Mouse (Mus musculus): ENCODE measurements at regions not wholly inside any gene's neighbourhood (a gene's known extent, or its start where the extent isn't known, plus 50 kb on each side); places are given as distances from the start of the nearest gene placed in this dataset.

DNA sequence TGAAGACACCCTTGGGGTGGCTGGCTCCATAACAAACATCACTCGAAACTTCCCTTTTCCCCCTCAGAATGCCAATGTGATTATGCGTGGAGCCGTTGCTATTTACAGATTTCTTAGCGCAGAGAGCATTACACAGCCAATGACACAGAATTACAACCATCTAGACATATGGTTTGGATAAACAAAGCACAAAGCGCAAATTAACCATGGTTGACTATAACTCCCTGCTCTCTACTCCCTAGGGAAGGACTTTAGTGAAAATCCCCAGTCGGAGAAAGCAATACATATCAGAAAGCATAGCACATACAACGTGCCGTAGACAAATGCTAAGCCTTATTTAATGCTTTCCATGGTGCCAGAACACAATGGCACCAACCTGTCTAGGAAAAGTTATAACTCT is 131.8 kb downstream of the Tshz3 start:
- 89% methylated on average over 8 of the region's 8 CpGs for WGBS
- no peaks in the 10 kb centered on the region for H3K4me1 ChIP-seq (replicated peaks; ENCODE audit: control insufficient read depth, insufficient read depth, low read length)
- ATAC-seq (ENCODE audit: low FRiP score): no peak
- no peaks in the 10 kb centered on the region for H3K9me3 ChIP-seq (ENCODE audit: control insufficient read depth, low read length)
- no peak overlapping the region for H3K27ac ChIP-seq (ENCODE audit: low read depth, low read length)
- H3K4me3 ChIP-seq (ENCODE audit: low read depth, low read length): no peak overlapping the region
- DNase-seq (ENCODE audit: low spot score): no peak
- no peak overlapping the region for H3K9ac ChIP-seq (ENCODE audit: low read depth, low read length)
- no peak overlapping the region for H3K4me2 ChIP-seq (replicated peaks; ENCODE audit: low read depth, low read length)
- H3K36me3 ChIP-seq (ENCODE audit: control insufficient read depth, insufficient read depth, low read length): no peaks in the 10 kb centered on the region
- H3K27me3 ChIP-seq (ENCODE audit: control insufficient read depth, insufficient read depth, low read length): no peaks in the 10 kb centered on the region

DNA sequence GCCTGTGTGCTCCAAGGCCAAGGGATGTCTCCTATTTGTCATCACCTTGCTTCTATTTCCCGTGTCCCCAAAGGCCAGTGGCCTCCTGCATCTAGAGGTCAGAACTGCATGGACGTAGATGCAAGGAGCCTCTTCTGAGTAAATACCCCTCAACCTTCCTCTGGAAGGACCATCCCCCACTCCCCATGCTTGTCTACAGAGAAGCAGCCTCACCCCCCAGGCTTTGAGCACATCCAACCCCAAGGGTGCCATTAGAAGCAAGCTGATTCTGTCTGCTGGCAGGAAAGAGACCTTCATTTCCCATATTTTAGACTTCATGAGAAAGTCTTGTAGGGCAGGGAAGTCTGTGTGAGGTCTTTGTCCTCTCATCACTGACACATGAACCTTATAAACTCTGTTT is 132.2 kb downstream of the Tshz3 start:
- DNase-seq (ENCODE audit: low spot score): no peak
- no peak overlapping the region for H3K9ac ChIP-seq (ENCODE audit: low read depth, low read length)
- 77% methylated on average over 2 of the region's 2 CpGs for WGBS
- no peak overlapping the region for H3K27ac ChIP-seq (ENCODE audit: low read depth, low read length)
- no peaks in the 10 kb centered on the region for H3K36me3 ChIP-seq (ENCODE audit: control insufficient read depth, insufficient read depth, low read length)
- H3K4me2 ChIP-seq (replicated peaks; ENCODE audit: low read depth, low read length): no peak overlapping the region
- no peaks in the 10 kb centered on the region for H3K27me3 ChIP-seq (ENCODE audit: control insufficient read depth, insufficient read depth, low read length)
- no peak for ATAC-seq (ENCODE audit: low FRiP score)
- H3K4me1 ChIP-seq (replicated peaks; ENCODE audit: control insufficient read depth, insufficient read depth, low read length): no peaks in the 10 kb centered on the region
- H3K9me3 ChIP-seq (ENCODE audit: control insufficient read depth, low read length): no peaks in the 10 kb centered on the region
- H3K4me3 ChIP-seq (ENCODE audit: low read depth, low read length): no peak overlapping the region

DNA sequence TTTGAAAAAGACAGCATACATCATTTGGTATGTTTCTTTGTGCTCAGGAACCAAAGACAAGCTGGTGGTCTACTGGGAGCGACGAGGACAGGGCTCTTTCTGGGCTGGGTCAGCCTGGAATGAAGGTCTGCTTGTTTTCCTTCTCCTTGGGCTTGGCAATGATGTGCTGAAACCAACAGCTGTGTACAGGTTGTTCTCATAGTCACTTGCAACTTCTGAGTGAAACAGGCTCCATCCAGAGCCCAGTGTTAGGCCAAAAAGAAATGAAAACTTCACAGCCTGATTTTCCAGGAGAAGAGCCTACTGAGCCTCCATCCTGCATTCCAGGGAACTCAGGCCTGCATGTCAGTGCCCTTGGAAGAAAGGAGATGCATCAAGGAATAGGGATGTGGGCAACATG is 150.4 kb downstream of the Tshz3 start:
- 86% methylated on average over 2 of the region's 2 CpGs for WGBS
- no peak for ATAC-seq (ENCODE audit: low FRiP score)
- H3K4me2 ChIP-seq (replicated peaks; ENCODE audit: low read depth, low read length): no peak overlapping the region

DNA sequence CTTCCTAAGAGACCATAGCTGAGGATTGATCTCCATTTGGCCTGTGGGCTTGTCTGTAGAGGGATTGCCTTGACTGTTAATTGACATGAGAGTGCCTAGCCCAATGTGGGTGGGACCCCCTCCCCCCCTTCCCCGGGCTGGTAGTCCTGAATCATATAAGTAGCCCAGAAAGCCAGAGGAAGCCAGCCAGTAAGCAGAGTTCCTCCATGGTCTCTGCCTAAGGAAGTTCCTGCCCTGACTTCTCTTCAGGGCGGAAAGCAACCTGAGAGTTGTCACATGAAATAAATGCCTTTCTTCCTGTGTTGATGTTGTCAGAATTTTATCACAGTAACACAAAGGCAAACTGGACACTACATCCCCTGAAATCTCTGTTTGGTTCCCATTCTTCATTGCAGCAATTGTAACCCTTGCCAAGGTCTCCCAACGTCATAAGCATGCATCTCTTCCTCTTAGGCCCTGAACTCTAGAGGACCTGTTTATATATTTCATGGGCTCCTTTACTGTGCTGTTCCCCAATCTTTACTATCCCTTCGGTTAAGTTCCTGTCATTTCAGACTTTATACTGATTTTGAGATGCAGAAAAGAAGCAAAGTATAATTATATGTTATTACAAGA is 153.5 kb downstream of the Tshz3 start:
- Histone ChIP-seq H3K9ac (ENCODE audit: low read depth, low read length) (no peak overlapping the region), H3K4me2 (replicated peaks; ENCODE audit: low read depth, low read length) (no peak overlapping the region), H3K9me3 (ENCODE audit: control insufficient read depth, low read length) (peaks cover 3% of the 10 kb centered on the region; the same call in 1 of the 2 replicates), H3K4me3 (ENCODE audit: low read depth, low read length) (no peak overlapping the region), H3K36me3 (ENCODE audit: control insufficient read depth, insufficient read depth, low read length) (no peaks in the 10 kb centered on the region), H3K27ac (ENCODE audit: low read depth, low read length) (no peak overlapping the region), H3K27me3 (ENCODE audit: control insufficient read depth, insufficient read depth, low read length) (no peaks in the 10 kb centered on the region), H3K4me1 (replicated peaks; ENCODE audit: control insufficient read depth, insufficient read depth, low read length) (no peaks in the 10 kb centered on the region; the same call in 1 of the 2 replicates)
- WGBS: 82% methylated on average over 4 of the region's 4 CpGs
- ATAC-seq (ENCODE audit: low FRiP score): no peak
- no peak for DNase-seq (ENCODE audit: low spot score)

More for the DNA sequence above, 150.4 kb downstream of the Tshz3 start:
- Histone ChIP-seq H3K36me3 (ENCODE audit: control insufficient read depth, insufficient read depth, low read length) (no peaks in the 10 kb centered on the region), H3K9ac (ENCODE audit: low read depth, low read length) (no peak overlapping the region), H3K9me3 (ENCODE audit: control insufficient read depth, low read length) (no peaks in the 10 kb centered on the region), H3K27me3 (ENCODE audit: control insufficient read depth, insufficient read depth, low read length) (no peaks in the 10 kb centered on the region), H3K4me3 (ENCODE audit: low read depth, low read length) (no peak overlapping the region), H3K27ac (ENCODE audit: low read depth, low read length) (no peak overlapping the region), H3K4me1 (replicated peaks; ENCODE audit: control insufficient read depth, insufficient read depth, low read length) (no peaks in the 10 kb centered on the region; the same call in 1 of the 2 replicates)
- no peak for DNase-seq (ENCODE audit: low spot score)

DNA sequence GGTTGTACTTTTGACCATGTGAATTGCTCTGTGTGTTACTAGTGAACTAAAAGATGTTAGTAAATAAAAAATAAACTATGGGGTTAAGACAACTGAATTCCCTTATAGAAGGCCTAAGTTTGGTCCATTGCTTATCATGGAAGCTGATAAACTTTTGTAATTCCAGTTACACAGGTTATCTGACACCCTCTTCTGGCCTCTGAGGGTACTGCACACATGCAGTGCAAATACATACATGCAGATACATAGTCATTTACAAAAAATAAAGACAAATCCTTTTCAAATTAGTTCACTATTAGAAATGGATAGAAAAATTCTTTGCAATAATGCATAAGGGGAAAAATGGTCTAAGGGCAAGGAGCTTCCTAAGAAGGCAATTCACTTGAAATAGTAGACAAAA is 156.4 kb downstream of the Tshz3 start:
- no peak for DNase-seq (ENCODE audit: low spot score)
- H3K4me3 ChIP-seq (ENCODE audit: low read depth, low read length): no peak overlapping the region

DNA sequence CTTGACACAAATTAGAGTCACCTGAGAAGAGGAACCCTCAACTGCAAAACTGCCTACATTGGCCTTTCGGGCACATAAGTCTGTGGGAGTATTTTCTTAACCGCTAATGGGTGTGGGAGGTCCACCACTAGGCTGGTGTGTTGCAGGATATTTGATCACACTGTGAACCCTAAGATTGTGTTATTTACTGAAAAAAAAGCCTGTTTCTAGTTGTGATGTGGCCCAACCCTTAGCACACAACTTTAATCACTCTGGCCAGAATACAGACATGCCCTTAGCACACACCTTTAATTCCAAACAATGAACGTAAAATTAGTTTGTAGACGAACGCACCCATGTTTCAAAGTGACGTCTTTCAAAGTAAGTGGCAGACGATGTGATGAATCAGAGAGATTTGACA is 161.5 kb downstream of the Tshz3 start:
- WGBS: 94% methylated on average over 7 of the region's 7 CpGs
- H3K9me3 ChIP-seq (ENCODE audit: control insufficient read depth, low read length): no peaks in the 10 kb centered on the region

More for the DNA sequence above, 156.4 kb downstream of the Tshz3 start:
- Histone ChIP-seq H3K27ac (ENCODE audit: low read depth, low read length) (no peak overlapping the region), H3K9me3 (ENCODE audit: control insufficient read depth, low read length) (peaks cover 3% of the 10 kb centered on the region; the same call in 1 of the 2 replicates), H3K36me3 (ENCODE audit: control insufficient read depth, insufficient read depth, low read length) (no peaks in the 10 kb centered on the region), H3K4me2 (replicated peaks; ENCODE audit: low read depth, low read length) (no peak overlapping the region), H3K4me1 (replicated peaks; ENCODE audit: control insufficient read depth, insufficient read depth, low read length) (no peaks in the 10 kb centered on the region), H3K9ac (ENCODE audit: low read depth, low read length) (no peak overlapping the region), H3K27me3 (ENCODE audit: control insufficient read depth, insufficient read depth, low read length) (no peaks in the 10 kb centered on the region)
- no peak for ATAC-seq (ENCODE audit: low FRiP score)

DNA sequence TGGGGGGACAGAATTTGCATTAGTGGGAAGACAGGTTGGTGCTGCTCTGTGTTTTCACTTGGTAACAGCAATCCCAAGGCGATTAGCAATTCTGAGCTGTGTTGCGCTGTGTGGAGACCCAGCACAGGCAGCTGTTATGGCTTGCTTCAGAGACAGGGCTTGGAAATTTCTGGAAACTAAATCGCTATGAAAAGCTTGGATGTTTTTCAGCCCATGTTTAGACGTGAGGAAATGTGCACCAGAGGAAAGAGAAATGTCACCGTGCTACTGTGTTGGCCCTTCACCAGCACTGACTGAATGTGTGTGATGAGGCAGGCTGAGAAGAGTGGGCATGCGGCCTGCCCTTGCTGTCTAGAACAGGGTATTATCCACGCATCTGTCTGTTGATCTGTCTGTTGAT is 164.6 kb downstream of the Tshz3 start:
- no peaks in the 10 kb centered on the region for H3K9me3 ChIP-seq (ENCODE audit: control insufficient read depth, low read length)
- WGBS: 97% methylated on average over 7 of the region's 7 CpGs
- no peak for DNase-seq (ENCODE audit: low spot score)

More for the DNA sequence above, 161.5 kb downstream of the Tshz3 start:
- no peaks in the 10 kb centered on the region for H3K4me1 ChIP-seq (replicated peaks; ENCODE audit: control insufficient read depth, insufficient read depth, low read length)
- H3K4me2 ChIP-seq (replicated peaks; ENCODE audit: low read depth, low read length): no peak overlapping the region
- H3K36me3 ChIP-seq (ENCODE audit: control insufficient read depth, insufficient read depth, low read length): no peaks in the 10 kb centered on the region
- no peaks in the 10 kb centered on the region for H3K27me3 ChIP-seq (ENCODE audit: control insufficient read depth, insufficient read depth, low read length)
- DNase-seq (ENCODE audit: low spot score) (no peak), ATAC-seq (ENCODE audit: low FRiP score) (no peak)
- no peak overlapping the region for H3K9ac ChIP-seq (ENCODE audit: low read depth, low read length)
- no peak overlapping the region for H3K27ac ChIP-seq (ENCODE audit: low read depth, low read length)
- H3K4me3 ChIP-seq (ENCODE audit: low read depth, low read length): no peak overlapping the region

DNA sequence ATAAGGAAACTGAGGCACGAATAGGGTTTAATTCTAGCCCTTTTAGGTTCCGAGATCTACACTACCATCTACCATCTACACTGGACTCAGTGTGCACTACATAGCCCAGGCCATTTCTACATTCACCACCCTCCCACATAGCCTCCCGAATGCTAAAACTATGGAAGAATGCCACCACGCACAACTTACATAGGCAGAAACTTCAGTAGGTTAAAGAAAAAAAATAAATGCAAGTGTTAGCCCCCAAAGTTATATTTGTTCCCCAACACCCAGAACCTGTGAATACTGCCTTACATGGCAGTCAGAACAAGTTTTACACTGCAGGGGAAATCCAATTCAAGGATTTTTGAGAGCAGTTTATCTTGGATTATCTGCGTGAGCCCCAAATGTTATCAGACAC is 165.8 kb downstream of the Tshz3 start:
- H3K9ac ChIP-seq (ENCODE audit: low read depth, low read length): no peak overlapping the region
- no peaks in the 10 kb centered on the region for H3K4me1 ChIP-seq (replicated peaks; ENCODE audit: control insufficient read depth, insufficient read depth, low read length)
- H3K36me3 ChIP-seq (ENCODE audit: control insufficient read depth, insufficient read depth, low read length): no peaks in the 10 kb centered on the region
- WGBS: 90% methylated on average over 5 of the region's 5 CpGs
- DNase-seq (ENCODE audit: low spot score): no peak
- no peak overlapping the region for H3K4me2 ChIP-seq (replicated peaks; ENCODE audit: low read depth, low read length)
- no peak for ATAC-seq (ENCODE audit: low FRiP score)
- no peak overlapping the region for H3K4me3 ChIP-seq (ENCODE audit: low read depth, low read length)
- no peak overlapping the region for H3K27ac ChIP-seq (ENCODE audit: low read depth, low read length)
- no peaks in the 10 kb centered on the region for H3K9me3 ChIP-seq (ENCODE audit: control insufficient read depth, low read length)
- H3K27me3 ChIP-seq (ENCODE audit: control insufficient read depth, insufficient read depth, low read length): no peaks in the 10 kb centered on the region

More for the DNA sequence above, 164.6 kb downstream of the Tshz3 start:
- H3K4me1 ChIP-seq (replicated peaks; ENCODE audit: control insufficient read depth, insufficient read depth, low read length): no peaks in the 10 kb centered on the region
- no peak overlapping the region for H3K27ac ChIP-seq (ENCODE audit: low read depth, low read length)
- no peak overlapping the region for H3K4me3 ChIP-seq (ENCODE audit: low read depth, low read length)
- no peak overlapping the region for H3K4me2 ChIP-seq (replicated peaks; ENCODE audit: low read depth, low read length)
- no peaks in the 10 kb centered on the region for H3K27me3 ChIP-seq (ENCODE audit: control insufficient read depth, insufficient read depth, low read length)
- ATAC-seq (ENCODE audit: low FRiP score): no peak
- H3K36me3 ChIP-seq (ENCODE audit: control insufficient read depth, insufficient read depth, low read length): no peaks in the 10 kb centered on the region
- no peak overlapping the region for H3K9ac ChIP-seq (ENCODE audit: low read depth, low read length)

DNA sequence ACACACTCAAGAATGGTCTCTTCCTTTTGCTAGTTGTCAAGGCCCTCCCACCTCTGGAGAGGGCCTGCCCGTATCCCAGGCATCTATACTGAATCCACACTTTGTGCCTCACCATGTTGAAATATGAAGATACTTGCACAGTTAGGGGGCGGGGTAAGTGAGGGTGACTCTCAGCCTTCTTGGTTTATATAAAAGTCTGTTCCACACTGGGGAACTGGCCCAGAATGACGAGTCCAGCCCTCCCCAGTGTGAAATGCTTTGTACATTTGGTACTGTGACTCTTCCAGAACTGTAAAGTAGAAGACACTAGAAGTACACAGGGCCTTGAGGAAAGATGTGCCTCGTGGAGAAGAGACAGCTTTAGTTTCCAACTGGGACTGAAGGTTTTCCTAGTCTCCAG is 166.8 kb downstream of the Tshz3 start:
- no peak overlapping the region for H3K27ac ChIP-seq (ENCODE audit: low read depth, low read length)
- DNase-seq (ENCODE audit: low spot score): no peak
- no peak overlapping the region for H3K4me3 ChIP-seq (ENCODE audit: low read depth, low read length)
- H3K9me3 ChIP-seq (ENCODE audit: control insufficient read depth, low read length): no peaks in the 10 kb centered on the region
- H3K4me1 ChIP-seq (replicated peaks; ENCODE audit: control insufficient read depth, insufficient read depth, low read length): no peaks in the 10 kb centered on the region
- H3K9ac ChIP-seq (ENCODE audit: low read depth, low read length): no peak overlapping the region
- H3K27me3 ChIP-seq (ENCODE audit: control insufficient read depth, insufficient read depth, low read length): no peaks in the 10 kb centered on the region
- no peak overlapping the region for H3K4me2 ChIP-seq (replicated peaks; ENCODE audit: low read depth, low read length)
- 79% methylated on average over 4 of the region's 4 CpGs for WGBS
- no peak for ATAC-seq (ENCODE audit: low FRiP score)
- no peaks in the 10 kb centered on the region for H3K36me3 ChIP-seq (ENCODE audit: control insufficient read depth, insufficient read depth, low read length)

Data from hindbrain, embryonic 11.5 days (tissue).